Mouse (Mus musculus): ENCODE measurements around the gene Gale. TPM values are rescaled to one million over a fixed set of nuclear protein-coding genes. Genes with fewer than 3 reads are reported as not detected.

Gene Gale
- total RNA-seq, 2 experiments from 2014 or later = 22.6 to 23.8 TPM

GRCm38 (mm10) chr4:135984556-135984955, 21.0 kb downstream of the Gale start:
- no peak for TF ChIP-seq CTCF (conservative IDR thresholded peaks at IDR 0.05)
- H3K4me3 ChIP-seq = no peak overlapping the region
- no peak for DNase-seq (ENCODE audit: low spot score in 2 of 2)
- no peak overlapping the region for H3K27ac ChIP-seq

GRCm38 (mm10) chr4:135985193-135985592, 21.7 kb downstream of the Gale start:
- no peak overlapping the region for H3K4me3 ChIP-seq
- TF ChIP-seq CTCF (conservative IDR thresholded peaks at IDR 0.05) = no peak
- no peak overlapping the region for H3K27ac ChIP-seq
- no peak for DNase-seq (ENCODE audit: low spot score in 2 of 2)

- Histone ChIP-seq H3K27ac (no peak overlapping the region; the same call in 1 of the 2 replicates), H3K4me3 (peak overlapping the region; percentile 77)
- DNase-seq (ENCODE audit: low spot score in 2 of 2) = no peak
- no peak for TF ChIP-seq CTCF (conservative IDR thresholded peaks at IDR 0.05)
These were observed 22.2 kb downstream of the Gale start for GRCm38 (mm10) chr4:135985769-135986168.

- TF ChIP-seq CTCF (conservative IDR thresholded peaks at IDR 0.05) = no peak
- Histone ChIP-seq H3K27ac (peak overlapping the region; percentile 96), H3K4me3 (peak overlapping the region; percentile 77)
- no peak for DNase-seq (ENCODE audit: low spot score in 2 of 2)
These were observed 22.9 kb downstream of the Gale start for GRCm38 (mm10) chr4:135986301-135986942.

- peak; percentile 56 for TF ChIP-seq CTCF (conservative IDR thresholded peaks at IDR 0.05)
- peak within 1 kb of the TSS; percentile 77 for H3K4me3 ChIP-seq
- H3K27ac ChIP-seq = peak within 1 kb of the TSS; percentile 96
- DNase-seq (ENCODE audit: low spot score in 2 of 2) = peak; percentile 90
These were observed 23.6 kb downstream of the Gale start, which contains the start of gene Pithd1 for GRCm38 (mm10) chr4:135986943-135987710. TSS of gene Pithd1 (minus strand) at chr4:135987264.

- TF ChIP-seq CTCF (conservative IDR thresholded peaks at IDR 0.05) = no peak
- peak overlapping the region; percentile 96 for H3K27ac ChIP-seq
- peak overlapping the region; percentile 77 for H3K4me3 ChIP-seq
- peak in 1 of 2 experiments; percentile 32 for DNase-seq (ENCODE audit: low spot score in 2 of 2)
These were observed 24.2 kb downstream of the Gale start for GRCm38 (mm10) chr4:135987714-135988113.

GRCm38 (mm10) chr4:135993941-135994340, 30.4 kb downstream of the Gale start:
- Histone ChIP-seq H3K27ac (no peak overlapping the region), H3K4me3 (no peak overlapping the region)
- TF ChIP-seq CTCF (conservative IDR thresholded peaks at IDR 0.05) = no peak
- no peak for DNase-seq (ENCODE audit: low spot score in 2 of 2)

GRCm38 (mm10) chr4:135995118-135995517, 31.6 kb downstream of the Gale start:
- Histone ChIP-seq H3K27ac (no peak overlapping the region), H3K4me3 (no peak overlapping the region)
- DNase-seq (ENCODE audit: low spot score in 2 of 2) = no peak
- no peak for TF ChIP-seq CTCF (conservative IDR thresholded peaks at IDR 0.05)

GRCm38 (mm10) chr4:136004107-136004675, 40.7 kb downstream of the Gale start:
- TF ChIP-seq CTCF (conservative IDR thresholded peaks at IDR 0.05) = no peak
- DNase-seq (ENCODE audit: low spot score in 2 of 2) = no peak
- no peak overlapping the region for H3K27ac ChIP-seq

GRCm38 (mm10) chr4:136004921-136005320, 41.4 kb downstream of the Gale start:
- no peak for TF ChIP-seq CTCF (conservative IDR thresholded peaks at IDR 0.05)
- no peak for DNase-seq (ENCODE audit: low spot score in 2 of 2)

More at GRCm38 (mm10) chr4:136004107-136004675, 40.7 kb downstream of the Gale start:
- H3K4me3 ChIP-seq = no peak overlapping the region

GRCm38 (mm10) chr4:136006821-136007220, 43.3 kb downstream of the Gale start:
- Histone ChIP-seq H3K4me3 (no peak overlapping the region), H3K27ac (no peak overlapping the region)
- no peak for DNase-seq (ENCODE audit: low spot score in 2 of 2)
- no peak for TF ChIP-seq CTCF (conservative IDR thresholded peaks at IDR 0.05)

More at GRCm38 (mm10) chr4:136004921-136005320, 41.4 kb downstream of the Gale start:
- Histone ChIP-seq H3K4me3 (no peak overlapping the region), H3K27ac (no peak overlapping the region)

- Histone ChIP-seq H3K4me3 (no peak overlapping the region), H3K27ac (no peak overlapping the region)
- no peak for TF ChIP-seq CTCF (conservative IDR thresholded peaks at IDR 0.05)
- no peak for DNase-seq (ENCODE audit: low spot score in 2 of 2)
These were observed 45.4 kb downstream of the Gale start for GRCm38 (mm10) chr4:136008782-136009447.

GRCm38 (mm10) chr4:136010586-136010985, 47.1 kb downstream of the Gale start:
- TF ChIP-seq CTCF (conservative IDR thresholded peaks at IDR 0.05) = 0 out of 2 replicates have a peak, but pooled peaks have one; percentile 18
- DNase-seq (ENCODE audit: low spot score in 2 of 2) = no peak
- no peak overlapping the region for H3K27ac ChIP-seq
- H3K4me3 ChIP-seq = no peak overlapping the region

Data from layer of hippocampus, adult 2 months (tissue).